Mouse (Mus musculus): ENCODE results near the gene Cacna1i. TPM values are rescaled to one million over a fixed set of nuclear protein-coding genes. Genes with fewer than 3 reads are reported as not detected.

Gene Cacna1i
- polyA plus RNA-seq, 1 experiment from 2014 or later, result 1.0 TPM

DNA sequence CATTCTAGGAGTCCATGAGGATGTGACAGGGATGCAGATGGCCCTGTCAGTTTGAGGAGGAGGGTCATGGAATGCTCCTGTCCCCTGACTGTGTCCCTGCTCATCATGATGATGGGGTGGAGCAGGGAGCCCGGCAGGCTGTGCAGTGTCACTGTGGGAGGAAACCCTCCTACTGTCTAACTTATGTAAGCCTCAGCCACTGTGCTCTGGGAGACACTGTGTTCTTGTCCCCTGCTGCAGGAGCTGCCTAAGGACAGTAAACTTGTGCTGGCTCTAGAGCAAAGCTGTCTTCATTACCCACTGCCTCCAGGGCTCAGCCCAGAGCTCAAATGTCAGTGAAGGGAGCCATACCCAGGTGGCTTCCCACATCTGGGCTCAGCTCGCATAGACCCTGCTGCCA is 131.1 kb downstream of the Cacna1i start:
- WGBS, result 86% methylated on average over 2 of the region's 2 CpGs
- Histone ChIP-seq H3K4me2 (ENCODE audit: low read length) (no peak overlapping the region), H3K4me3 (ENCODE audit: low read depth, low read length) (no peak overlapping the region), H3K27me3 (ENCODE audit: control insufficient read depth, insufficient read depth, low read depth, low read length) (no peaks in the 10 kb centered on the region), H3K9ac (ENCODE audit: low read depth, low read length) (no peak overlapping the region), H3K4me1 (ENCODE audit: control insufficient read depth, insufficient read depth, low read length) (no peaks in the 10 kb centered on the region), H3K9me3 (replicated peaks; ENCODE audit: control insufficient read depth, low read length, poor library complexity, severe bottlenecking) (no peaks in the 10 kb centered on the region), H3K27ac (ENCODE audit: low read length) (no peak overlapping the region), H3K36me3 (ENCODE audit: control insufficient read depth, insufficient read depth, low read length) (no peaks in the 10 kb centered on the region)
- ATAC-seq, result no peak

DNA sequence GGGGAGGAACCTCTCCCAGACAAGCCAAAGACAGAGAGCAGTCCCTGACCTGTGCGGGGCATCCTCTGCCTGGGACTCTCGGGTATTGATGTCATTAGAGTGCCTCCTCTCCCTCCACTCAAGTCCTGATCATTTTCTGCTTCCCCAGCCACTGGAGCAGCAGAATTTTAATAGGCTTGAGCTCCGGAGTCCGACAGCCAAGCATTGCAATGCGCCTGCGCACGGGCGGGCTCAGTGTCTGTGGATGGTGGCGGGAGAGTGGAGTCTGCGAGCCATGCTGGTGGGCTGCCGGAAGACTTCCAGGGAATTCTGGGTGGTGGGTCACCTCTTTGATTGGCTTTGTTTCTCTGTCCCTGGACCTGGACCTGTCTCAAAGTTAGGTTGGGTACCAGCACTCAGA is 143.3 kb downstream of the Cacna1i start:
- no peaks in the 10 kb centered on the region for H3K27me3 ChIP-seq (ENCODE audit: control insufficient read depth, insufficient read depth, low read depth, low read length)
- ATAC-seq, result no peak; the same call in 1 of the 2 replicates
- 61% methylated on average over 11 of the region's 11 CpGs for WGBS
- peak overlapping the region; percentile 27 for H3K4me2 ChIP-seq (ENCODE audit: low read length)
- no peak overlapping the region for H3K9ac ChIP-seq (ENCODE audit: low read depth, low read length)
- H3K27ac ChIP-seq (ENCODE audit: low read length), result no peak overlapping the region
- H3K4me1 ChIP-seq (ENCODE audit: control insufficient read depth, insufficient read depth, low read length), result peaks cover 3% of the 10 kb centered on the region
- no peak overlapping the region for H3K4me3 ChIP-seq (ENCODE audit: low read depth, low read length)
- no peaks in the 10 kb centered on the region for H3K36me3 ChIP-seq (ENCODE audit: control insufficient read depth, insufficient read depth, low read length)
- H3K9me3 ChIP-seq (replicated peaks; ENCODE audit: control insufficient read depth, low read length, poor library complexity, severe bottlenecking), result no peaks in the 10 kb centered on the region

DNA sequence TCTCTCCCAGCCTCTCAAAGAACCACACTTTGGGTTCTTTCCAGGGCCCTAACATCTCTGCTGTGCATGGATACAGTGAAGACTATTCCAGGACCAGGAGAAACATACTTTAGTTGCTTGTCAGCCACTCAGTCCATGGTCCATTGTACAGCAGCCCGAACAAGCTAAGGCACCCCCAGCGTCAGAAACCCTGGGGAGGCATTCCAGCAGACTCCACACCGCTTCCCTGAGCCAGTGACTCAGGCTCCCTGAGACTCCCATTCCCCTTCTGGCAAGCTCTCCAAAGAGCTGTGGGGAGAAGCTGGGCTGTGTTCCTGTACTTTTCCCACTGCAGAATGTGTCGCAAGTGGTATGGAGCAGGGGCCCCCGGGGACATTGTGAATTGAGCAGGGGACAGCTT is 149.9 kb downstream of the Cacna1i start:
- Histone ChIP-seq H3K9me3 (replicated peaks; ENCODE audit: control insufficient read depth, low read length, poor library complexity, severe bottlenecking) (no peaks in the 10 kb centered on the region), H3K27ac (ENCODE audit: low read length) (no peak overlapping the region), H3K4me1 (ENCODE audit: control insufficient read depth, insufficient read depth, low read length) (no peaks in the 10 kb centered on the region), H3K36me3 (ENCODE audit: control insufficient read depth, insufficient read depth, low read length) (no peaks in the 10 kb centered on the region), H3K4me3 (ENCODE audit: low read depth, low read length) (no peak overlapping the region), H3K4me2 (ENCODE audit: low read length) (no peak overlapping the region), H3K9ac (ENCODE audit: low read depth, low read length) (no peak overlapping the region), H3K27me3 (ENCODE audit: control insufficient read depth, insufficient read depth, low read depth, low read length) (no peaks in the 10 kb centered on the region)
- no peak for ATAC-seq
- WGBS, result 88% methylated on average over 5 of the region's 5 CpGs

DNA sequence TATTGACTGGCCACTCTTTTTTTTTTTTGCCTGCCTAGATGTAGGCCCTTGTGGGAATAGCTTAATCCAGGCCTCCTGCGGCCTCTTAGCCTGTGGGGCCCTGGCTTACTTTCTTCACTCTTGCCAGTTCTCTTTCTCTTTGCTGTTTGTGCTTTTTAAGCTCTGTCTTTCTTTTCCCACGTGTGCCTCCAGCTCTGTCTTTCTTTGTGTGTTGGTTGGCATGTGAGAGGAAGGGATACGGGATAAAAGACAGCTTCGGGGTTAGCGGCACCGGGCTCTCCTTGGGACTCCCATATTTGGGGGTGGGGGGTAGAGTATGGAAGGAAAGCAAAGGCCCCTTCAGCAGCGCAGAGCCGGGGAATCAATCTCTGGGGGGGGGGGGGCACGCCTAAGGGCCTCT is 151.0 kb downstream of the Cacna1i start:
- no peak for ATAC-seq
- Histone ChIP-seq H3K4me1 (ENCODE audit: control insufficient read depth, insufficient read depth, low read length) (no peaks in the 10 kb centered on the region), H3K4me3 (ENCODE audit: low read depth, low read length) (no peak overlapping the region), H3K27ac (ENCODE audit: low read length) (no peak overlapping the region; the same call in 1 of the 2 replicates), H3K9ac (ENCODE audit: low read depth, low read length) (no peak overlapping the region), H3K36me3 (ENCODE audit: control insufficient read depth, insufficient read depth, low read length) (no peaks in the 10 kb centered on the region), H3K9me3 (replicated peaks; ENCODE audit: control insufficient read depth, low read length, poor library complexity, severe bottlenecking) (no peaks in the 10 kb centered on the region), H3K4me2 (ENCODE audit: low read length) (no peak overlapping the region), H3K27me3 (ENCODE audit: control insufficient read depth, insufficient read depth, low read depth, low read length) (no peaks in the 10 kb centered on the region)
- 35% methylated on average over 8 of the region's 9 CpGs for WGBS

DNA sequence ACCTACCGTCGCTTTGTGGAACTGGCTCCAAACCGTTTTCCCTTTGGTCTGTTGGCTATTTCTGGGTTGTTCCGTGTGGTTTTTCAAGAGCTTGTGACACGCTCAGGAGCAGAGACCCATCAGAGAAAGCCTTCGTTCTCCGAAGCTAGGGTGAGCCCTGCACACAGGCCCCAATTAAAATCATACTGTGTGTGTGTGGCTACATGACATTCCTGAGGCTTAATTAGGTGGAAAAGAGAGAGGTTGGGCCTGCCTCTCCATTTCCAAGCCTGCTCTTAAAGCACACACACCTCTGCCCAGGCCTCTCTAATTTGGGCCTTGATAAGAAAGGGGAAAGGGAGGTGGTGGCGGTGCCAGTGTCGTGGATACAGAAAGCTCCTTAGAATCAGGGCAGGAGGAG is 151.4 kb downstream of the Cacna1i start:
- ATAC-seq, result no peak
- 48% methylated on average over 9 of the region's 9 CpGs for WGBS

DNA sequence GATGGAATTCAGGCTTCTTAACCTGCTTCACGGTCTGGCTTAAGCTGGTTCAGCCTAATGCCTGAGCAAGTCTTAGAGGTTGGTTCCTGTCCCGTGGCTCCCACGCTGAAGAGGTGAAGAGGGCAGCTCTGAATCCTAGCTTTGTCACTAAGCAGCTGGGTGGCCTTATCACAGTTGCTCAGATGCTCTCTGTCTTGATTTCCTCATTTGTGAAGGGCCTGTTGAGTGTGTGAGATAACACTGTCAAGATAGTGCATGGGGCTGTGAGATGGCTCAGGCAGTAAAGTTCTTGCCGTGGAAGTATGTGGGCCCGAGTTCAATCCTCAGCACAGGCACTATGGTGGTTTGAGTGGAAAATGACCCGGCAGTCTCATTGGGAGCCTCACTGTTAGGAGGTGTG is 153.2 kb downstream of the Cacna1i start:
- no peaks in the 10 kb centered on the region for H3K36me3 ChIP-seq (ENCODE audit: control insufficient read depth, insufficient read depth, low read length)
- H3K27me3 ChIP-seq (ENCODE audit: control insufficient read depth, insufficient read depth, low read depth, low read length), result no peaks in the 10 kb centered on the region
- no peaks in the 10 kb centered on the region for H3K4me1 ChIP-seq (ENCODE audit: control insufficient read depth, insufficient read depth, low read length)
- no peak for ATAC-seq
- no peaks in the 10 kb centered on the region for H3K9me3 ChIP-seq (replicated peaks; ENCODE audit: control insufficient read depth, low read length, poor library complexity, severe bottlenecking)
- no peak overlapping the region for H3K4me2 ChIP-seq (ENCODE audit: low read length)
- H3K4me3 ChIP-seq (ENCODE audit: low read depth, low read length), result no peak overlapping the region
- WGBS, result 81% methylated on average over 6 of the region's 6 CpGs
- no peak overlapping the region for H3K27ac ChIP-seq (ENCODE audit: low read length)
- H3K9ac ChIP-seq (ENCODE audit: low read depth, low read length), result no peak overlapping the region

More for the DNA sequence above, 151.4 kb downstream of the Cacna1i start:
- Histone ChIP-seq H3K36me3 (ENCODE audit: control insufficient read depth, insufficient read depth, low read length) (no peaks in the 10 kb centered on the region), H3K27me3 (ENCODE audit: control insufficient read depth, insufficient read depth, low read depth, low read length) (no peaks in the 10 kb centered on the region), H3K4me3 (ENCODE audit: low read depth, low read length) (no peak overlapping the region), H3K4me1 (ENCODE audit: control insufficient read depth, insufficient read depth, low read length) (no peaks in the 10 kb centered on the region), H3K9me3 (replicated peaks; ENCODE audit: control insufficient read depth, low read length, poor library complexity, severe bottlenecking) (no peaks in the 10 kb centered on the region), H3K9ac (ENCODE audit: low read depth, low read length) (no peak overlapping the region), H3K4me2 (ENCODE audit: low read length) (no peak overlapping the region), H3K27ac (ENCODE audit: low read length) (peak overlapping the region; percentile 9; the same call in 1 of the 2 replicates)

DNA sequence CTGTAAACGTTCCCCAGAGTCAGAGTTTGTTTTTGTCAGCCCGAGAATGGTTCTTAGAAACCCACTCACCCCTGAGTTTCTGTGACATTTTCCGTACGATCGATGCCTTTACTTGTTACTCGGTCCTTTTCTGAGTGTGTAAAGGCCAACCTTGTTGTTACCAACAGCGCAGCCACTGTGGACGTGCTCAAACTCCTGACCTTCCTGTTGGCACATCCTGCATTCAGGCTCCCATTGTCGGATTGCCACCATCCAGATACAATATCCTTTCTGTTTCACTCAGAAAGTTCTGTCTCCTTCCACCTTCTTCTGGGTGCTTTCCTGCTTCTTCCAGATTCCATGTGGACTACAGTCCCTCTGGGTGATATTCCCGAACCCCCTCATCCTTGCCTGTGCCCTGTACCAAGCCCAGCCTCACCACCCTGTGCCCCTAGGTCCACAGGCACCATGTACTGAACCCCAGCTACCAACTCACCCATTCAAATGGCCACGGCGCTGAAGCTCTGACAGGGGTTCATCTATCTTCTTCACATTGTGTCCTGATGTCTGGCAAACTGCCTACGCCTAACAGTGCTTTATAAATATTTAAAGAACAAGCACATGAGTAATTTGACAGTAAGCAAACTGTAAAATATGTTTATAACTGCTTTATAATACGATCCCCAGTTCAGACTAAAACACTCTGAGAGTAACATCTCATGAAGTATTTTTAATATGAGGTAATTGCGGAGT is 159.1 kb downstream of the Cacna1i start:
- no peaks in the 10 kb centered on the region for H3K27me3 ChIP-seq (ENCODE audit: control insufficient read depth, insufficient read depth, low read depth, low read length)
- H3K9me3 ChIP-seq (replicated peaks; ENCODE audit: control insufficient read depth, low read length, poor library complexity, severe bottlenecking), result no peaks in the 10 kb centered on the region
- no peak overlapping the region for H3K4me2 ChIP-seq (ENCODE audit: low read length)
- no peaks in the 10 kb centered on the region for H3K36me3 ChIP-seq (ENCODE audit: control insufficient read depth, insufficient read depth, low read length)
- no peak overlapping the region for H3K27ac ChIP-seq (ENCODE audit: low read length)
- no peak for ATAC-seq
- 87% methylated on average over 15 of the region's 15 CpGs for WGBS
- no peak overlapping the region for H3K9ac ChIP-seq (ENCODE audit: low read depth, low read length)
- H3K4me1 ChIP-seq (ENCODE audit: control insufficient read depth, insufficient read depth, low read length), result no peaks in the 10 kb centered on the region
- no peak overlapping the region for H3K4me3 ChIP-seq (ENCODE audit: low read depth, low read length)

Other genes with a start within 250 kb of the Cacna1i start
- 66.2 and 83.9 TPM in 2 replicates for gene Syngr1, start 195.9 kb upstream of the Cacna1i start, polyA plus RNA-seq (2015; fragmentation: Nextera tagmentation; extraction: Ambion mirVana)
- gene Rpl3, start 195.4 kb upstream of the Cacna1i start, polyA plus RNA-seq (2015; fragmentation: Nextera tagmentation; extraction: Ambion mirVana), result 524 and 548 TPM in 2 replicates
- gene Tab1, start 154.1 kb upstream of the Cacna1i start, polyA plus RNA-seq (2015; fragmentation: Nextera tagmentation; extraction: Ambion mirVana), result 35.9 and 38.3 TPM in 2 replicates
- gene Mgat3, start 113.5 kb upstream of the Cacna1i start, polyA plus RNA-seq (2015; fragmentation: Nextera tagmentation; extraction: Ambion mirVana), result 14.1 and 15.2 TPM in 2 replicates
- 35.2 and 37.4 TPM in 2 replicates for gene Mief1, start 53.2 kb upstream of the Cacna1i start, polyA plus RNA-seq (2015; fragmentation: Nextera tagmentation; extraction: Ambion mirVana)
- 5.5 TPM in 1 of 2 replicates, not detected in the other for gene AC140267.1, start 51.4 kb upstream of the Cacna1i start, polyA plus RNA-seq (2015; fragmentation: Nextera tagmentation; extraction: Ambion mirVana)
- gene Atf4, start 32.1 kb upstream of the Cacna1i start, polyA plus RNA-seq (2015; fragmentation: Nextera tagmentation; extraction: Ambion mirVana), result 125 and 131 TPM in 2 replicates
- 74.9 and 79.6 TPM in 2 replicates for gene Rps19bp1, start 22.9 kb upstream of the Cacna1i start, polyA plus RNA-seq (2015; fragmentation: Nextera tagmentation; extraction: Ambion mirVana)

Measured in midbrain, embryonic 16.5 days (tissue).